Mouse (Mus musculus): ENCODE data around the gene Syce2. TPM values are rescaled to one million over a fixed set of nuclear protein-coding genes. Genes with fewer than 3 reads are reported as not detected.
A peak's percentile ranks its signal among the peaks of the same experiment; 100 is the strongest.

Syce2 gene
- total RNA-seq, 2 experiments from 2014 or later: 6.9 to 9.4 TPM

GRCm38 (mm10) chr8:84841514-84841913, 30.4 kb upstream of the Syce2 start:
- DNase-seq (ENCODE audit: low spot score in 2 of 2): no peak

- DNase-seq (ENCODE audit: low spot score in 2 of 2): no peak
Observed at GRCm38 (mm10) chr8:84844397-84845070, 27.4 kb upstream of the Syce2 start.

- peak in 1 of 2 experiments; percentile 40 for DNase-seq (ENCODE audit: low spot score in 2 of 2)
Observed at GRCm38 (mm10) chr8:84845355-84846093, 26.4 kb upstream of the Syce2 start.

GRCm38 (mm10) chr8:84846094-84846721, 25.7 kb upstream of the Syce2 start:
- DNase-seq (ENCODE audit: low spot score in 2 of 2): peak in 1 of 2 experiments; percentile 48

- peak; percentile 96 to 98 for DNase-seq (ENCODE audit: low spot score in 2 of 2)
Observed at GRCm38 (mm10) chr8:84846722-84847572, 25.0 kb upstream of the Syce2 start, which contains the start of gene Calr. TSS of gene Calr (minus strand) at chr8:84846934.

GRCm38 (mm10) chr8:84847684-84848435, 24.1 kb upstream of the Syce2 start:
- no peak for DNase-seq (ENCODE audit: low spot score in 2 of 2)

- DNase-seq (ENCODE audit: low spot score in 2 of 2): no peak
Observed at GRCm38 (mm10) chr8:84856434-84856833, 15.5 kb upstream of the Syce2 start.

GRCm38 (mm10) chr8:84856864-84857441, 15.0 kb upstream of the Syce2 start, which contains the start of gene Farsa:
TSS of gene Farsa (plus strand) at chr8:84856989.
- DNase-seq (ENCODE audit: low spot score in 2 of 2): peak; percentile 87 to 92

- DNase-seq (ENCODE audit: low spot score in 2 of 2): peak; percentile 22 to 42
Observed at GRCm38 (mm10) chr8:84872309-84872965, 526 bp downstream of the Syce2 start.

- DNase-seq (ENCODE audit: low spot score in 2 of 2): no peak
Observed at GRCm38 (mm10) chr8:84873016-84873415, 1.1 kb downstream of the Syce2 start.

- no peak for DNase-seq (ENCODE audit: low spot score in 2 of 2)
Observed at GRCm38 (mm10) chr8:84874339-84874738, 2.4 kb downstream of the Syce2 start.

GRCm38 (mm10) chr8:84877297-84878035, 5.6 kb downstream of the Syce2 start:
- no peak for DNase-seq (ENCODE audit: low spot score in 2 of 2)

- no peak for DNase-seq (ENCODE audit: low spot score in 2 of 2)
Observed at GRCm38 (mm10) chr8:84878915-84879314, 7.0 kb downstream of the Syce2 start.

- no peak for DNase-seq (ENCODE audit: low spot score in 2 of 2)
Observed at GRCm38 (mm10) chr8:84884728-84885127, 12.8 kb downstream of the Syce2 start.

- DNase-seq (ENCODE audit: low spot score in 2 of 2): no peak
Observed at GRCm38 (mm10) chr8:84888280-84888679, 16.4 kb downstream of the Syce2 start.

GRCm38 (mm10) chr8:84889141-84889540, 17.2 kb downstream of the Syce2 start:
- no peak for DNase-seq (ENCODE audit: low spot score in 2 of 2)

- no peak for DNase-seq (ENCODE audit: low spot score in 2 of 2)
Observed at GRCm38 (mm10) chr8:84892993-84893708, 21.2 kb downstream of the Syce2 start.

- DNase-seq (ENCODE audit: low spot score in 2 of 2): peak; percentile 75 to 80
Observed at GRCm38 (mm10) chr8:84893709-84894134, 21.8 kb downstream of the Syce2 start, which contains the start of gene Gcdh. TSS of gene Gcdh (minus strand) at chr8:84893921.
